Mouse (Mus musculus) ES-E14 (cell line): ENCODE data around the gene Tbc1d30. TPM values are rescaled to one million over a fixed set of nuclear protein-coding genes. Genes with fewer than 3 reads are reported as not detected.
A peak's percentile ranks its signal among the peaks of the same experiment; 100 is the strongest.

Experiments used
- DNase-seq: peaks from one replicate; pipeline ENCODE4 v3.0.0-alpha.2; 2013; ENCODE audit warnings: low read depth, low spot score
- H3K27ac ChIP-seq: 2 replicates; pipeline ENCODE4 v1.5.1; 2012; ENCODE audit warnings: low read depth, mild to moderate bottlenecking, low read length, moderate library complexity, mixed read lengths; ENCODE audit not compliant: poor library complexity, insufficient read depth, severe bottlenecking
- H3K36me3 ChIP-seq: 2 replicates; pipeline ENCODE4 v1.6.1; 2012; ENCODE audit warnings: mild to moderate bottlenecking, low read length, moderate library complexity, mixed read lengths; ENCODE audit not compliant: control insufficient read depth, poor library complexity, insufficient read depth, severe bottlenecking
- H3K4me1 ChIP-seq, 2 experiments: fragments of 150-350 bp in 1 of 2; sonication (generic) in 1 of 2; 2 replicates each; pipeline ENCODE4 v1.6.1; 2012; ENCODE audit warnings: low read length in 2 of 2, mild to moderate bottlenecking in 1 of 2, mixed read lengths in 1 of 2; ENCODE audit not compliant: control insufficient read depth in 2 of 2, insufficient read depth in 2 of 2, poor library complexity in 1 of 2
- H3K4me3 ChIP-seq, 2 experiments: fragments of 150-350 bp in 1 of 2; sonication (generic) in 1 of 2; 2 replicates each; pipeline ENCODE4 v1.5.1; 2012; ENCODE audit warnings: low read length in 2 of 2, low read depth in 1 of 2, mild to moderate bottlenecking in 1 of 2, mixed read lengths in 1 of 2; ENCODE audit not compliant: insufficient read depth in 1 of 2, poor library complexity in 1 of 2, severe bottlenecking in 1 of 2
- H3K9ac ChIP-seq: 2 replicates; pipeline ENCODE4 v1.6.1; 2012; ENCODE audit warnings: low read depth, mild to moderate bottlenecking, low read length, mixed read lengths; ENCODE audit not compliant: poor library complexity, insufficient read depth, severe bottlenecking
- H3K9me3 ChIP-seq: fragments of 150-350 bp; sonication (generic); 2 replicates; pipeline ENCODE4 v1.6.1; 2012; ENCODE audit warnings: low read depth, mild to moderate bottlenecking, low read length; ENCODE audit not compliant: control insufficient read depth, insufficient read depth
- CHD2 ChIP-seq: IDR thresholded peaks from 2 replicates; pipeline ENCODE4 v1.6.1; 2014; ENCODE audit warnings: mild to moderate bottlenecking, low read depth, low read length, inconsistent platforms
- HCFC1 ChIP-seq: IDR thresholded peaks from 2 replicates; pipeline ENCODE4 v1.6.1; 2012; ENCODE audit warnings: low read length, inconsistent platforms, borderline replicate concordance; ENCODE audit not compliant: insufficient read depth
- MAFK ChIP-seq: IDR thresholded peaks from 2 replicates; pipeline ENCODE4 v1.6.1; 2014; ENCODE audit warnings: mild to moderate bottlenecking, low read depth, low read length, inconsistent platforms; ENCODE audit not compliant: insufficient read depth
- ZC3H11A ChIP-seq: IDR thresholded peaks from 2 replicates; pipeline ENCODE4 v1.6.1; 2012; ENCODE audit warnings: low read depth, mild to moderate bottlenecking, inconsistent platforms, low read length, borderline replicate concordance
- ZNF384 ChIP-seq: IDR thresholded peaks from 2 replicates; pipeline ENCODE4 v1.6.1; 2012; ENCODE audit warnings: low read depth, low read length, inconsistent platforms
- in situ Hi-C, 2 experiments: fragments of 600-800 bp; cut with MboI; formaldehyde crosslinking; loops; one replicate each; pipeline ENCODE4 v1.15.1; 2025; ENCODE audit warnings: low sequenced_read_pairs in 2 of 2, inconsistent platforms in 1 of 2; ENCODE audit not compliant: unreplicated experiment in 2 of 2
- total RNA-seq: library from RNA; depleted of rRNA; stranded (reverse); fragments of 300-350 nt; gene quantifications from 2 replicates; pipeline ENCODE4 v1.2.3, GENCODE M21; 2012

Gene Tbc1d30
- total RNA-seq, 1 experiment: 0.45 TPM

- in situ Hi-C loops: no loop called here
- Histone ChIP-seq H3K9ac (peak within 1 kb of the TSS; percentile 88), H3K9me3 (no peaks in the 10 kb centered on the region), H3K4me3 (peak within 1 kb of the TSS; percentile 71 to 86), H3K36me3 (peaks cover 5% of the 10 kb centered on the region; the same call in 1 of the 2 replicates), H3K27ac (no peak within 1 kb of the TSS), H3K4me1 (peaks cover 0 to 4% of the 10 kb centered on the region in 2 experiments; a peak in 1 of 4 replicates)
- no peak for DNase-seq
- TF ChIP-seq HCFC1 (no peak), ZC3H11A (no peak), MAFK (no peak), ZNF384 (no peak), CHD2 (no peak)
Observed at GRCm38 (mm10) chr10:121364801-121365564, 13.9 kb upstream of the Tbc1d30 start, which contains the start of gene Gns. Gene Gns, plus strand, starts transcription at chr10:121365090.

DNA sequence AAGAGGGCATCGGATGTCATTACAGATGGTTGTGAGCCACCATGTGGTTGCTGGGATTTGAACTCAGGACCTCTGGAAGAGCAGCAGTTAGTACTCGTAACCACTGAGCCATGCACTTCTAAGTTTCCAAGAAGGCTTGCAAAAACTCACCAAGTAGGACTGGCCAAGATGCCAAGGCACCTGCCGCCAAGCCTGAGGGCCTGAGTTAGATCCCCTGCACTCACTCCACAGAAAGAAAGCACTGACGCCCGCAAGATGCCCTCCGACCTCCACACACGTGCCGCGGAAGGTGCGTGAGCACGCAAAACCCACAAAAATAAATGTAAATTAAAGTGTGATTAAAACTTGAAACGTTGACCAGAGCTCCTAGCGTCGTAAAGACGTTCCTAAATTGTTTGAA lies 13.2 kb upstream of the Tbc1d30 start:
- H3K27ac ChIP-seq: no peak overlapping the region
- H3K4me1 ChIP-seq: peaks cover 0 to 4% of the 10 kb centered on the region in 2 experiments; a peak in 1 of 4 replicates
- in situ Hi-C loops: no loop called here
- H3K9ac ChIP-seq: no peak overlapping the region
- H3K9me3 ChIP-seq: no peaks in the 10 kb centered on the region
- DNase-seq: no peak
- peak overlapping the region; percentile 71 to 86 for H3K4me3 ChIP-seq
- TF ChIP-seq ZNF384: no peak
- TF ChIP-seq MAFK: no peak
- TF ChIP-seq ZC3H11A: no peak
- no peak for TF ChIP-seq HCFC1
- H3K36me3 ChIP-seq: peaks cover 5% of the 10 kb centered on the region; the same call in 1 of the 2 replicates

- H3K9ac ChIP-seq: no peak overlapping the region
- no peak overlapping the region for H3K4me3 ChIP-seq
- no peak for DNase-seq
- peaks cover 0 to 4% of the 10 kb centered on the region in 2 experiments; a peak in 1 of 4 replicates for H3K4me1 ChIP-seq
- TF ChIP-seq CHD2: no peak
- no peak for TF ChIP-seq ZC3H11A
- no peak for TF ChIP-seq MAFK
- no peak for TF ChIP-seq HCFC1
- no peak for TF ChIP-seq ZNF384
- in situ Hi-C loops: no loop called here
- H3K27ac ChIP-seq: no peak overlapping the region
- peaks cover 5% of the 10 kb centered on the region; the same call in 1 of the 2 replicates for H3K36me3 ChIP-seq
- no peaks in the 10 kb centered on the region for H3K9me3 ChIP-seq
Observed at GRCm38 (mm10) chr10:121363201-121363600, 12.1 kb upstream of the Tbc1d30 start.

DNA sequence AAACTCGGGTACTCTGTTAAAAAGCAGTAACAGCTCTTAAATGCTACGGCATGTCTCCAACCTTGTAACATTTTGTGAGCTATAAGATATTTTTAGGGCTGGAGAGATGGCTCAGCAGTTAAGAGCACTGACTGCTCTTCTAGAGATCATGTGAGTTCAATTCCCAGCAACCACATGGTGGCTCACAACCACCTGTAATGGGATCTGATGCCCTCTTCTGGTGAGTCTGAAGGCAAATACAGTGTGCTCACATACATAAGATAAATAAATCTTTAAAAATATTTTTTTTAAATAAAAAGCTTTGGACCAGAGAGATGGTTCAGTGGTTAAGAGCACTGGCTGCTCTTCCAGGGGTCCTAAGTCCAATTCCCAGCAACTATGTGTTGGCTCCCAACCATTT lies 9.3 kb upstream of the Tbc1d30 start:
- H3K9me3 ChIP-seq: no peaks in the 10 kb centered on the region
- in situ Hi-C loops: no loop called here
- no peak overlapping the region for H3K4me3 ChIP-seq
- DNase-seq: no peak
- no peaks in the 10 kb centered on the region for H3K36me3 ChIP-seq
- TF ChIP-seq CHD2 (no peak), ZC3H11A (no peak), MAFK (no peak), ZNF384 (no peak), HCFC1 (no peak)
- H3K9ac ChIP-seq: no peak overlapping the region
- H3K4me1 ChIP-seq: no peaks in the 10 kb centered on the region
- no peak overlapping the region for H3K27ac ChIP-seq
